Mouse (Mus musculus): ENCODE data around the gene Olfr877. TPM values are rescaled to one million over a fixed set of nuclear protein-coding genes. Genes with fewer than 3 reads are reported as not detected.

The Olfr877 gene
- polyA plus RNA-seq (2017; shearing (Covaris generic)) = under 1 TPM in 1 of 3 experiments, not detected in 2; 0.20 TPM

- ATAC-seq = no peak
Observed at GRCm38 (mm10) chr9:37853969-37854368, at the start of gene Olfr877. Gene Olfr877, plus strand, starts transcription at chr9:37854269.

DNA sequence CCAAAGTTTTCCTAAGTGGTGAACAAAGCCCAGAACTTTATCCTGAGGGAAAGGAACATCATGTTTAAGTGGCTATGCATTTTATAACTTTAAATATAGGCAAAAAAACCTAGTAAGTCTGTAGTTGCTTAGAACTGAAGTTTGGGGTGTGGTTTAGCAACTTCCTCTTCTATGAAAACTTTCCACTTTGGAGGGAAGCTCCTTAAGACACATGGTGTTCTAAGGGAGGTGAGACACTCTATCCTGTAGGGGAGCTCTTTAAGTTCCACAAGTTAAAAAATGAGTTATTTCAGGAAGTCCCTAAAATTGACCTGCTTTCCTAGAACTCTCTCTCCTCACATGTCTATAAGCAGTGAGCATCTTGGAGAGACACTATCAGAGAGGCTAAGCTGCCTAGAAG, 46.8 kb upstream of the Olfr877 start:
- no peak for ATAC-seq

DNA sequence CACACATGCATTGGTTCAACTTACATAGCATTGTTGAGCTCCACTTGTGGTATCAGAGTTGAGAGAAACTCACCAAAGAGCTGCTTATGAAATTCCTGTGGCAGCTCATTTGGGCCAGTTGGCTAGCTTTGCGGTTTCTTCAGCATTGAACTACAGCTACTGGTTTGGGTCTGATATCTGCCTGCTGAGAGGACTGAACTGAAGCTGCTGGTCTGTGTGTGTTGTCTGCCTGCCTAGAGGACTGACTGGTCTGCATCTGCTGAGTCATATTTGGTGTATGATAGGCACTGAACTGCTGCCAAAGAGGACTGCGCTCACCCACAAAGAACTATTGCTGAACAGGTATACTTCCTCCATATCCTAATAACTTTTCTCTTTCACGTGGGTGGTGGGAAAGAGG, 45.6 kb upstream of the Olfr877 start:
- no peak for ATAC-seq

- no peak for ATAC-seq
Observed at GRCm38 (mm10) chr9:37808976-37809375, 45.1 kb upstream of the Olfr877 start.

DNA sequence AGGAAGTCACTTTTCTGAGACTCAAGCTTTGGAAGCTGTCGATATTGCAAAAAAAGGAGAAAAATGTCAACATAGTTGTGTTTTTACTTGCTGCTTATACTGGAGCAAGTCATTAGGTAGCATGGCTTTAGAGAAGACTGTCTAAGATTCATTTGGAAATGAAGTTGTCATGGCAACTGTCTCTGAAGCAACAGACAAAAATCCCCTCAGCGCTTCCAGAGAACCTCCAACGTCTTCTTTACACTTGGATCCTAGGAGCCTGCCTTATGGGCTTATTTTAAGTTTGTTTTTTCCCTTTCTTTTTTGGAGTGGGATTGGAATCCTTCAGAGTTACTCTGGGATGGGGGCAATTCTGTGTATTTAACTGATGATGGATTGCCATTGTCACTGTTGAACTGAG, 39.4 kb upstream of the Olfr877 start:
- ATAC-seq = no peak

DNA sequence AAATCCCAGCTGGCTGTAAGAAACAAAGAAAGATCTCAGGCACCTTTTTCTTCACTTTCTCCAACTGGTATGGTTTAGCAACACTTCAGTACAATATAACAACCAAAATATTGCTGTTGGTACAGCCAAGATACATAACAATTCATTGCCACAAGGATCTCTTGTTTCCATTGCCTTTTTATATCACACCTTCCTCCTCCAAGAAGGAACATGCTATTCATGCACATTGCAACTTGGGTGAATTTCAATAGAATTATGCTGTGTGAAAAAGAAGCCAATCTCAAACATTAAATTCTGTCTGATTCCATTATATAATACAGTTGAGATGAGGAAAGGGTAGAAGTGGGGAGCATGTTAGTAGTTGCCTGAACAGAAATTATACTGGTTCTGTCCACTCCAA, 24.2 kb upstream of the Olfr877 start:
- ATAC-seq = no peak

- no peak for ATAC-seq
Observed at GRCm38 (mm10) chr9:37833341-37833740, 20.7 kb upstream of the Olfr877 start.

GRCm38 (mm10) chr9:37849267-37849666, 4.8 kb upstream of the Olfr877 start:
- no peak for ATAC-seq

DNA sequence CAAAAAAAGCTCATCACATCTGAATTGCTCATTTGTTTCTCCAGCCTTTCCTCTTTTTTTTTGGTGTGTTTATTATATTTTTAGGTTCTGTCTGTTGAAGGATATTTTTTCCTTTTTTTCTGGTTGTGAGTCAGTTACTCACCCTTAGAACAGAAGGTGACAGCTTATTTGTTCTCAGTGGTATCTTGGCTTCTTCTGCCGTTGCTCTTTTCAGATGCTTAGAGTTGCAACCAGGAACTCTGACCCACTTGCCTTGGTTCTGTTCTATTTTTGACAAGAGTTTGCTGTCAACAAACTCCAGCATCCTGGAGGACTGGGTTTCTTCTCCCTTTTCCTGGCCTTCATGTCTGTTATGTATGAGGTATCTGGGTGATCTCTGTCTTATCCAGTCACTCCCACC, 9.3 kb downstream of the Olfr877 start:
- ATAC-seq = no peak

GRCm38 (mm10) chr9:37870246-37870645, 16.2 kb downstream of the Olfr877 start:
- no peak for ATAC-seq

DNA sequence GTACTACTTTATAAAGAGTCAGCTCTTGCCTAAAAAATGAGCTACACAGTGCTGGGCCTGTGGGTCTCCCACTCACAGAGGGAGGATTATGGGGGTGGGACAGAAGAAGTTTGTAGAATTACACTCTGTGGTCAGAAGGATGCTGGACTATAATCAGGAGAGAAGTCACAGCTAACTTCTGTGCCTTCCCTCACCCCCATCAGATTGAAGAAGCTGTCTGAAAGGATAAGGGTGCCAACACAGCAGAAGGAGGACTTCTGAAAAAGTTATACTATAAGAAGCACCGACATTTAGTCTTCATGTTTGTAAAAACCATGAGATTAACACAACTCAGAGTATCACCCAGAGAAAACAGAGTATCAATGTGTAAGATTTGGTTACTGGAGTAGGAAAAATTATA, 17.0 kb downstream of the Olfr877 start:
- no peak for ATAC-seq

DNA sequence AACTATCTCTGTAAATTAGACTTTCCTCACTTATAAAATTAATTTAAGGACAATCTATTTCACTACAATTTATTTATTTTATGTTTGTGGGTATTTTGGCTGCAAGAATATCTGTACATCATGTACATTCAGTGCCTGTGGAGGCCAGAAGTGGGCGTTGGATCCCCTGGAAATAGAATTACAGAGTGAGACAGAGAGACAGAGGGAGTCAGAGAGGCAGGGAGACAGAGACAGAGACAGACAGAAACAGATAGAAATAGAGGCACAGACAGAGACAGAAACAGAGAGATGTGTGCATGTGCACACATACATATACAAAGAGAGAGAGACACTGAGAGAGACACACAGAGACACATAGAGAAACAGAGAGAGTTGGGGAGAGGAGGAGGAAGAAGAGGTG, 17.5 kb downstream of the Olfr877 start:
- no peak for ATAC-seq

DNA sequence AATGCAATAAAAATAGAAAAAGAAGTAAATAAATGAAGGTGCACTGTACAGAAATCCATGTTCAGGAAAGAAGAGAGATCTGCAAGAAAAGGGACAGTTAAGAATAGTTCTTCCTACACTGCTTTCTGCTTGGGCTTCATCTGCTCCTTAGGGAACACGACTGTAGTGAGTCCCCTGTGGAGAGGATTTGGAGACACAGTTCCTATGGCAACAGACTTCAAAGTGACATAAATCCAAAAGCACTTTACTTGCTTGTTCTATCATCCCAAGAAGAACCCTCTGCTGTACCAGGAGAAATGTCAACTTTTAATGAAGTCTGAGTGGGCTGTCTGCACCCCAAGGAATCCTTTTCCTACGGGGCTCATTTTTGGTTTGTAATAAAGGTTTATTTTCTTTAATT, 36.9 kb downstream of the Olfr877 start:
- no peak for ATAC-seq

- ATAC-seq = no peak
Observed at GRCm38 (mm10) chr9:37896661-37897060, 42.6 kb downstream of the Olfr877 start, which contains the start of gene Olfr145. Gene Olfr145, plus strand, starts transcription at chr9:37896724.

GRCm38 (mm10) chr9:37905555-37905954, 51.5 kb downstream of the Olfr877 start:
- no peak for ATAC-seq

Other genes starting within 250 kb of the Olfr877 start
- 1 to 10 TPM in 2 of 3 experiments, not detected in 1; 1.2 to 1.4 TPM for gene Spa17, start 240.5 kb upstream of the Olfr877 start, polyA plus RNA-seq (2017; shearing (Covaris generic))
- 100 to 1,000 TPM; 190 to 216 (median 204) TPM for gene Tbrg1, start 197.0 kb upstream of the Olfr877 start, polyA plus RNA-seq (2017; shearing (Covaris generic))
- gene Panx3, start 185.0 kb upstream of the Olfr877 start, polyA plus RNA-seq (2017; shearing (Covaris generic)) = not detected
- gene Olfr160, start 138.0 kb upstream of the Olfr877 start, polyA plus RNA-seq (2017; shearing (Covaris generic)) = not detected
- gene Olfr874, start 109.2 kb upstream of the Olfr877 start, polyA plus RNA-seq (2017; shearing (Covaris generic)) = not detected
- not detected for gene Olfr875, start 82.4 kb upstream of the Olfr877 start, polyA plus RNA-seq (2017; shearing (Covaris generic))
- gene Olfr876, start 51.2 kb upstream of the Olfr877 start, polyA plus RNA-seq (2017; shearing (Covaris generic)) = not detected
- not detected for gene Olfr145, start 42.5 kb downstream of the Olfr877 start, polyA plus RNA-seq (2017; shearing (Covaris generic))
- gene Olfr878, start 63.6 kb downstream of the Olfr877 start, polyA plus RNA-seq (2017; shearing (Covaris generic)) = under 1 TPM; 0.13 to 0.27 (median 0.13) TPM
- gene Olfr881, start 137.6 kb downstream of the Olfr877 start, polyA plus RNA-seq (2017; shearing (Covaris generic)) = not detected
- gene Olfr883, start 171.5 kb downstream of the Olfr877 start, polyA plus RNA-seq (2017; shearing (Covaris generic)) = not detected
- not detected for gene Olfr884, start 192.3 kb downstream of the Olfr877 start, polyA plus RNA-seq (2017; shearing (Covaris generic))
- not detected for gene Olfr885, start 207.1 kb downstream of the Olfr877 start, polyA plus RNA-seq (2017; shearing (Covaris generic))
- not detected for gene Olfr887, start 229.8 kb downstream of the Olfr877 start, polyA plus RNA-seq (2017; shearing (Covaris generic))

Measured in inflammation-experienced regulatory T-cells, adult 6 months (primary cell).